Mouse (Mus musculus) liver (tissue): ENCODE data around the gene Olfr1442.
"Not testable (repeated sequence)": the region's sequence is repeated elsewhere in the genome, so short reads cannot be mapped to it uniquely, and the experiment has no call there.

Experiments used
- DNase-seq: peaks from one replicate; pipeline ENCODE4 v3.0.0-alpha.2; 2020; ENCODE audit warnings: mixed read lengths

The Olfr1442 gene

DNA sequence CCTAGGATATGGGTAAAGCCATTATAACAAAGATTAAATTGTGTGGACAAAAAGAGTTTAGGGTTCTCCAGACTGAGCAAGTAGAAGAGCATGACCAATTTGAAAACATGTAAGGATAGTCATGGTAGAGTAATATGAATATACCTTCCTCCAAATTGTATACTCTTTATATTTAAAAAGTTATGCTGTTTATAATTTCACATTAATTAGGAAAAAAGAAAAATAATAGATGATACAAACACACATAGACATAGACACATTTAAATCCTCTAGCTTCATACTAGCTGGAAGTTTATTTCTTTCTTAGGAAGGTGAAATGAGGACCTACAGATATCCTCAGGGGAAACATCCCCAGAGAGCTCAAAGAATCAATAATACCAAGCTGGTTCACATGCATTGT is at the start of gene Olfr1442:
Gene Olfr1442 (plus strand): TSS at position 301 of the 400 bp plus-strand sequence.
- no peak for DNase-seq

DNA sequence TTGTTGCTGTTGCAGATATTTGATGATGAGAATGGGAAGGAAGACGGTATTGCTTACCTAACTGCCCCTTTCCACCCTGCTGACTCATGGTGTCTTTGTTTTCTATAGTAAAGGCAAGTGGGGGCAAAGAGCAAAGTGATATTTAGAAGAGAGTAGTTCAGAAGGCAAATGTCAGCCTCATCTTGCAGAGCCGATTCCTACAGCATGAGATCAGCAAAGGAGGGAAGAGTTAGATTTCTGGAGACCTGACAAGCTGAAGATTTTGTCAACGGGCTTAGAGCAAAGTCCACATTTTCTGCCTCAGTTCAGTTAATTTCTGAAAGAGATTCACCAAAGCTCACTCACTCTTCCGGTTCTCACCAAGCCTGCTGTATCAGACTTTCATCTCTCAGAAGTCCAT is 37.1 kb upstream of the Olfr1442 start, which contains the start of gene Glyat:
Gene Glyat (plus strand): TSS at position 133 of the 400 bp plus-strand sequence.
- no peak for DNase-seq

- DNase-seq = no peak
Measured at GRCm38 (mm10) chr19:12634259-12634658, 36.0 kb upstream of the Olfr1442 start.

GRCm38 (mm10) chr19:12634963-12635362 is 35.3 kb upstream of the Olfr1442 start:
- DNase-seq = no peak

DNA sequence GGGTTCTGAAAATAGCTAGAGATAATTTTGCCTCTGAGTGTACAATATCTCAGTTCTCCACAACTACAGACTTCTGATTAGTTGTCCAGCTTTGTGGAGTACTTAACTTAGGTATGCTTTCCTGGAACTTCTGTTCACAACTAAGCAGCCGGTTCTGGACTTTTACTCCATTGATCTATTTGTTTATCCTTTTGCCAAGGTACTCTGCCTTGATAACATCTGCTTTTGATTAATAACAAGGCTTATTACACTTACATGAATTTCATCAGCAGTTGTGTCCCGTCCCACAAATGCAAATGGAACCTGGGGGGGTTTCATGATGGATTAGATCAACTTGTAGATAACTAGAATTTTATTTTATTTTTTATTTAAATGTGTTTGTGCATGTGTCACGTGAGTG is 33.4 kb upstream of the Olfr1442 start:
- DNase-seq = no peak

- DNase-seq = no peak
Measured at GRCm38 (mm10) chr19:12638049-12638448, 32.2 kb upstream of the Olfr1442 start.

GRCm38 (mm10) chr19:12649511-12649910 is 20.7 kb upstream of the Olfr1442 start:
- no peak for DNase-seq

DNA sequence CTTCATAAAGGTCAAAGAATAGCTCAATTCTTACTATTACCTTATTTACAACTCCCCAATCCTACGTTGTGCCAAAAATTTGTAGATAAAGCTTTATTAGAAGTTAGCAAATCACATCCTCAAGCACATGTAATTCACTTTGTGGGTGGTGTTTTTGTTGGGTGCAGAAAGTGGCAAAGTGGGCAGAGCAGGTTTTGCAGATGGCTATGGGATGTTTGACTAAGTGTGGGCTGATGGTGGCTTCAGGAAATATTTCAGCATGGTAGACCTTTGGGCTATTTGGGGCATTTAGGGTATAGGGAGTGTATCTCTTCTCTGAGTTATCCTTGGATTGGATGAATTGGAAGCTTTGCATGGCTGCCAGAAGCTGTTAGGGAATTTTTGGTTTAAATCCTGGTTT is 4.1 kb upstream of the Olfr1442 start:
- no peak for DNase-seq

DNA sequence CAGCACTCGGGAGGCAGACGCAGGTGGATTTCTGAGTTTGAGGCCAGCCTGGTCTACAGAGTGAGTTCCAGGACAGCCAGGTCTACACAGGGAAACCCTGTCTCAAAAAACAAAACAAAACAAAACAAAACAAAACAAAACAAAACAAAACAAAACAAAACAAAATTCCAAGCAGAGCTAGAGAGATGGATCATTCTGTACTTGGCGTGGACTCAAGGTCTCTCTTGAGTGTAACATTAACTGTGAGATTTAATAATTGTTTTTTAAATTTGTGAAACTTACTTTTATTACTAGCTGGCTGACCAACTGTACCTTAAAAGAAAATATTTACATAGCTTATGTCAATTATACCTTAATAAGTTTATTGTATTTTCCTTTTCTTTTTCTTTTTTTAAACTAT is 1.6 kb upstream of the Olfr1442 start:
- DNase-seq = not testable (repeated sequence)

DNA sequence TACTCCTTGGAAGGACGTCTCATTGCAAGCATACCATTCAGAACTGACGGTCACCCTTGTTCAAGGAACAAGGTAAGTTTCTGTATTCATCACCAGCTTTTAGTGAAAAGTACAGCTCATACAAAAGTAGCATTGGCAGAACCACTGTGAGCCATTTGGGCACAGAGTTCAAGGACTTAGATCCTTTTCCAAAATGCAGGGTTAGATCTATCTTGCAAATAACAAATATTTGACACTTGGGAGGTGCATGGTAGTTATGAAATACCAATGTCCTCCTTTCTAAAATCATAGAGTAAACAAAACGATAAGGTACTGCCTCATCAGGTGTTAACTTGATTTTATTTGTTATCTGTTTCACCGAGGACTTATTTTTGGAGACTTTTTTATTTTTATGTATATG is 812 bp downstream of the Olfr1442 start:
- no peak for DNase-seq

- DNase-seq = no peak
Measured at GRCm38 (mm10) chr19:12677812-12678211, 7.6 kb downstream of the Olfr1442 start, which contains the start of gene Olfr1443. Gene Olfr1443, plus strand, starts transcription at chr19:12678112.

DNA sequence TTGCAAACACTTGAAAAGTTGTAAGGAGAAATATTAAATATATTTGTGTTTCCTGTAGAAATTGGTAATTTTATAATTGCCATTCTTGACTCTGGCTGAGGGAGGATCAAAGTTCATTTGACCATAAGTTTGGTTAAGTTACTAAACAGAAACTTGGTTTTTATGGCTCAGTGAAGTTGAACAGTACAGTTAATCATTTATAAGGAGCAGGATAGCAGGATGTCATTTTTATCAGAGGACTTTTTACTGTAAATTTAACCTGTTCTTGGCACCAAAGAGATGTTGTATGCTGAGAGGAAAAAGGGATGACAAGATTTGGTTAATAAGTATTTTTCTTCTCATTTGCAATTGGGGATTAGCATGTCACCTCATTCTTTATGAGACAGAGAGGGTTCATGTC is 14.4 kb downstream of the Olfr1442 start:
- DNase-seq = no peak

GRCm38 (mm10) chr19:12685231-12685630 is 15.0 kb downstream of the Olfr1442 start:
- no peak for DNase-seq

DNA sequence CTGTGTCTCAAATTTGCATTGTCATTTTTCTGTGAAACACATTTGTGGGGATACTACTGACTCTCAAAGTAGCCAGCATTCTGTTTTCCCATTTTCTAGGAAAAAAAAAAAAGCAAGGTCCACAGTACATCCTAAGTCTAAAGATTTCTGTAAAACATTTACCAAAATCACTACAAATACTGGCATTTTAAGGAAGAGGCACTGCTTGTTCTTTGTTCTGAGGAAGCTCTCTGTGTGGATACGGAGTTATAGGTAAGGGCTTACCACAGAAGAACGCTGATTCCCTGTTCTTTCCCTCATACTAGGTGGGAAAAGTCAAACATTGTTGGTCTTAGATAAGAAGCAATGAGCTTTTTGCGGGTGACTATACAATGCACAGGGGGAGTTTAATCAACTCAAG is 25.4 kb downstream of the Olfr1442 start, which contains the start of gene Keg1:
Gene Keg1 (plus strand): TSS at position 197 of the 400 bp plus-strand sequence.
- no peak for DNase-seq

DNA sequence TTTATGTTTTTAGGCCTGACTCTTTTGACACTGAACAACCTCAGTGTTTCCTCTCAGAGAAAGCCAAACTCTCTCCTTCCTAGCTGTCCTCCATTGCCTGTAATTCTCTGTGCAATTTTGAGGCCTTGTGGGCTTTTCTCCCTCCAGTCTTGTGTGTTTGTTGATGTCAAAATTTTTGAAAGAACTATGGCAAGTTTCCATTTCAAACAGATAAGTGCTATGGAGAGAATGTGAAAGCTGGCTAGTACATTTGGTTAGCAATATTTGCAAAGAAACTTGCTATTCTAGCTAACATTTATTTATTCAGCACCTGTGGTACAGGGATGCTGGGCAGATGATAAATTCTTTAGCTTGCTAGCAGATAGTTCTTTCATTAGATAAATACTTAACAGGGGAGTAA is 26.0 kb downstream of the Olfr1442 start:
- no peak for DNase-seq

GRCm38 (mm10) chr19:12708458-12708857 is 38.2 kb downstream of the Olfr1442 start:
- no peak for DNase-seq

DNA sequence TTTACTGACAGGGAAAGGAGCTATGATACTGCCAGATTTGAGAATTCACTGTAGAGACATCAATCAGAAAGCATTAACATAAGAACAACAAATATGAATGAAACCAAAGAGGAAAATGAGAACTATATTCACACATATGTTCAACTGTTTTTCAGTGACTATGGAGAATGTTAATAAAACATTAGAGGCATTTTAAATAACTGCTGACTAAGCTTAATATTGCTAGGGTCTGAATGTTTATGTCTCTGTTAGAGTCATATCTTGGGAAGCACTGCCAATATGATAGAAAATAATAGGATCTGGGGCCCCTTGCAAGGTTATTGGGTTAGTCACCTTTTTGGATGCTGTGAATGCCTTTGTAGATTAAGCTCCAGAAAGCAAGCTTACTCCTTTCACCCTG is 38.7 kb downstream of the Olfr1442 start:
- no peak for DNase-seq

DNA sequence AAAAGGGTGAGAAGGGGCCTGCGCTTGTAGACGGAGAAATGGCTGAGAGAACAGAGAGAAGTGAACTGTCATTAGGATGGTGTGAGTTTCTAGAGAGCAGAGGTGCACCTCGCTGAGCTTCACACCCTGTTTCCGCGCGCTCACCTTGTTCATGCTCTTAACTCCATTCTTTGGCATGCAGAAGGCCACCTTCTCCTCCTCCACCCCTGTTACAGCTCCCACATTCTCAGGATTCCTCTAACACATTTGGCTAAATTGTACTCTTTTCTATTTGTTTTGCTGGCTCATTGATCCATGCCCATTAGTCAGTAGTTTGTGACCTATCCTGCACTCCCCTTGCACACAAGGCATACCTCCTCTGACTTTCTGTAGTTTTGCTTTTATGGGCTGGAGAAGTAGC is 49.0 kb downstream of the Olfr1442 start:
- DNase-seq = no peak

- DNase-seq = no peak
Measured at GRCm38 (mm10) chr19:12720463-12720862, 50.2 kb downstream of the Olfr1442 start.

DNA sequence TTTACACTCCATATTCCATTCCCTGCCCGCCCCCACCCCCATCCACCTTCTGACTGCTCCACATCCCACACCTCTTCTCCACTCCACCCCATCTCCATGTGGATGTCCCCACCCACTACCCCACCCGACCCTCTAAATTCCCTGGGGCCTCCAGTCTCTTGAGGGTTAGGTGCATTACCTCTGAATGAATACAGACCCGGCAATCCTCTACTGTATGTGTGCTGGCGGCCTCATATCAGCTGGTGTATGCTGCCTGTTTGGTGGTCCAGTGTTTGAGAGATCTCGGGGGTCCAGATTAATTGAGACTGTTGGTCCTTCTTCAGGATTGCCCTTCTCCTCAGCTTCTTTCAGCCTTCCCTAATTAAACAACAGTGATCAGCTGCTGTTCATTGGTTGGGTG is 50.7 kb downstream of the Olfr1442 start:
- not testable (repeated sequence) for DNase-seq

DNA sequence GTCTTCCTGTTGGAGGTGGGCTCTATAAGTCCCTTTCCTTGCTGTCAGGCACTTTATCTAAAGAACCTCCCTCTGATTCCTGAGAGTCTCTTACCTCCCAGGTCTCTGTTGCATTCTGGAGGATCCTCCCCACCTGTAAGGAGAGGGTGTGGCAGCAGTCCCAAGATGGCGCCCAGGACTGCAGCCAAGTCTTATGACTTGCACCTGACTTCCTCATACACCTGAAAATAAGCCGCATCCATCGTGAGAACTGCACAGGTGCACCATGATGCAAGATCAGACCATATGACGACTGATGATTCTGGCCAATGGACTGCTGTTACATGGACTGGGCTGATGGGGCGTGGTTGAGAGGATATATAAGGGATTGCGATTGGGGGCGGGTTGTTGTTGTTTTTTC is 51.4 kb downstream of the Olfr1442 start:
- not testable (repeated sequence) for DNase-seq

DNA sequence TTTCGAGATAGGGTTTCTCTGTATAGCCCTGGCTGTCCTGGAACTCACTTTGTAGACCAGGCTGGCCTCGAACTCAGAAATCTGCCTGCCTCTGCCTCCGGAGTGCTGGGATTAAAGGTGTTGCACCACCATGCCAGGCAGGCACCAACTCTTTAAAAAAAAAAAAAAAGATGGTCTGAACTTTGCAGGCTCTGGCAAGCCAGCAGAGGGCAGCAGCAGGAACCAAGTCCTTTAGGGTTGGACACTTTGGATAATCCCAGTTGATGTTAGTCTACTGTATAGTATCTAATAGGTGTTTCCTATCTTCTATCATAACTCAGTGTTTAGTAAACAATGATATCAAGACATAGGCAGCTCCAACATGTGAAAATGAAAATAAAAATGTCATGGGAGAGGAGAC is 52.1 kb downstream of the Olfr1442 start:
- peak; percentile 20 for DNase-seq

GRCm38 (mm10) chr19:12725851-12726250 is 55.6 kb downstream of the Olfr1442 start:
- DNase-seq = no peak
